In the genomic region with DNA sequence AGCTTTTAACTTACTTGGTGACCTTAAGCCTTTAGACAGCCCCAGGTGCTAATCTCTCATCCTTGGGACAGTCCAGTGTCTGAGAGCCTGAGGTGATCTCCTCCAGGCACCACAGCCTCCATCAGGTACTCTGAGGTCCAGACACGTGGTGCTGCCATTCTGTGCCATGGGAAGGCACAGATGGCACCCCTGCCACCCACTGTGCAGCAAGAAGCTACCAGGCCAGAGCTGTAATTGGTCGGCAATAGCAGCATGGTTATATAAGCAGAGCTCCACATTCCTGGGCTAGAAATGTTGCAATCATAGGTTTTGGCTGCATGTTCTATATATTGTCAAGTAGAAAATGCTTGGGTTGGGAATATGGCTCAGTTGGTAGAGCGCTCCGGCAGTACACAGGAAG, we compare ENCODE assay signal across 14 mouse cellular contexts. TPM values are rescaled to one million over a fixed set of nuclear protein-coding genes. Genes with fewer than 3 reads are reported as not detected.
DNase-seq lines count a peak whose midpoint lies in the region; ATAC-seq and TF ChIP-seq lines count a peak whose summit lies in the region.
"Had no signal": no experiment of that assay in that cellular context is flagged by ENCODE, and none has a peak within 500 bp of the region (broad histone marks: within the 10 kb centered on the region; RNA-seq: fewer than 3 reads in every experiment).

No protein-coding gene starts in this region.

- no peak for TF ChIP-seq CTCF in layer of hippocampus, adult 2 months (conservative IDR thresholded peaks at IDR 0.05)
- TF ChIP-seq CTCF in left cerebral cortex, adult 2 months (IDR thresholded peaks at IDR 0.05), result no peak
- TF ChIP-seq CTCF in heart, adult 2 months (IDR thresholded peaks at IDR 0.05), result no peak

- 91% methylated on average over 4 of the region's 4 CpGs for WGBS in heart, adult 2 months

- intact Hi-C loops in left cerebral cortex, adult 2 months (cut with DNase I), result no loop called here
- intact Hi-C loops in heart, adult 2 months (cut with DNase I), result no loop called here

- peak; percentile 63 to 69 for DNase-seq in layer of hippocampus, adult 2 months (ENCODE audit: low spot score in 2 of 2)
- DNase-seq in layer of hippocampus, postnatal 10 days (ENCODE audit: low spot score in 2 of 2), result no peak
- peak; percentile 93 for DNase-seq in cerebellum, adult 8-10 months
- DNase-seq in left cerebral cortex, adult 2 months (ENCODE audit: extremely low spot score in 1 of 2, low spot score in 2 of 2), result peak in 1 of 2 experiments; percentile 50
- DNase-seq in spleen, postnatal 14 days (ENCODE audit: low spot score in 2 of 2), result no peak
- DNase-seq in heart, adult 2 months, result no peak
- DNase-seq: adrenal gland, postnatal 14 days; kidney, postnatal 10 days; thymus, adult 18-20 months had no signal

- no peaks in the 10 kb centered on the region for H3K36me3 ChIP-seq in heart, adult 2 months (ENCODE audit: control insufficient read depth, insufficient read depth, low read length)

- H3K79me2 ChIP-seq in heart, adult 2 months (replicated peaks; ENCODE audit: control insufficient read depth, insufficient read depth, low read length), result no peaks in the 10 kb centered on the region

- no peak overlapping the region for H3K4me3 ChIP-seq in layer of hippocampus, adult 2 months
- H3K4me3 ChIP-seq in left cerebral cortex, adult 2 months, result no peak overlapping the region
- no peak overlapping the region for H3K4me3 ChIP-seq in heart, adult 2 months
- H3K4me3 ChIP-seq: limb, embryonic 13.5 days; lung, embryonic 15.5 days; midbrain, embryonic 12.5 days; neural tube, embryonic 12.5 days had no signal

- TF ChIP-seq POLR2A in heart, adult 2 months (IDR thresholded peaks at IDR 0.05; ENCODE audit: insufficient read depth, low read depth, low read length), result no peak

- ATAC-seq in cerebellum, adult (ENCODE audit: insufficient number of reproducible peaks, low FRiP score, low TSS enrichment), result peak; percentile 83

- H3K4me1 ChIP-seq in heart, adult 2 months (ENCODE audit: control insufficient read depth, insufficient read depth, low read length), result no peaks in the 10 kb centered on the region
- H3K4me1 ChIP-seq: limb, embryonic 13.5 days; lung, embryonic 15.5 days; midbrain, embryonic 12.5 days; neural tube, embryonic 12.5 days had no signal

- no peak overlapping the region for H3K9ac ChIP-seq in heart, adult 2 months (ENCODE audit: low read depth, low read length)
- H3K9ac ChIP-seq: lung, embryonic 15.5 days; midbrain, embryonic 12.5 days; neural tube, embryonic 12.5 days had no signal

- H3K27ac ChIP-seq in layer of hippocampus, adult 2 months, result peak overlapping the region; percentile 94
- H3K27ac ChIP-seq in left cerebral cortex, adult 2 months, result peak overlapping the region; percentile 89
- H3K27ac ChIP-seq in heart, adult 2 months, result no peak overlapping the region
- H3K27ac ChIP-seq: limb, embryonic 13.5 days; lung, embryonic 15.5 days; midbrain, embryonic 12.5 days; neural tube, embryonic 12.5 days had no signal

- H3K27me3 ChIP-seq in heart, adult 2 months (ENCODE audit: control insufficient read depth, insufficient read depth, low read length), result no peaks in the 10 kb centered on the region
- H3K27me3 ChIP-seq: limb, embryonic 13.5 days; lung, embryonic 15.5 days; midbrain, embryonic 12.5 days; neural tube, embryonic 12.5 days had no signal

- no peak for TF ChIP-seq EP300 in heart, adult 2 months (IDR thresholded peaks at IDR 0.05; ENCODE audit: insufficient read depth, low read depth, low read length)

RNA-seq across cellular contexts. Expression of a gene that starts 8.1 kb away (rescaled TPM):
- 10 to 100 TPM; 79.9 to 87.5 TPM for total RNA-seq in layer of hippocampus, adult 2 months (2021)
- 10 to 100 TPM; 47.8 to 51.1 TPM for total RNA-seq in layer of hippocampus, postnatal 10 days (2021)
- total RNA-seq in left cerebral cortex, adult 2 months (2021), result 10 to 100 TPM; 76.2 to 79.7 TPM
- total RNA-seq in heart, adult 2 months (2021), result 10 to 100 TPM; 42.3 to 46.1 TPM
- polyA plus RNA-seq in heart, adult 2 months (2012; rRNA removed), result 13.9 and 20.8 TPM in 2 replicates

RNA-seq across cellular contexts. Expression of a gene that starts 10.9 kb away (rescaled TPM):
- 10 to 100 TPM; 55.1 to 62.6 TPM for total RNA-seq in layer of hippocampus, adult 2 months (2021)
- total RNA-seq in layer of hippocampus, postnatal 10 days (2021), result 10 to 100 TPM; 27.7 to 29.8 TPM
- 10 to 100 TPM; 50.6 to 54.6 TPM for total RNA-seq in left cerebral cortex, adult 2 months (2021)
- 10 to 100 TPM; 40.3 to 44.1 TPM for total RNA-seq in heart, adult 2 months (2021)
- polyA plus RNA-seq in heart, adult 2 months (2012; rRNA removed), result 37.5 and 37.6 TPM in 2 replicates

RNA-seq across cellular contexts. Expression of a gene that starts 29.5 kb away (rescaled TPM):
- total RNA-seq in layer of hippocampus, adult 2 months (2021), result 10 to 100 TPM; 29.8 to 32.0 TPM
- 10 to 100 TPM; 23.0 to 23.7 TPM for total RNA-seq in layer of hippocampus, postnatal 10 days (2021)
- total RNA-seq in left cerebral cortex, adult 2 months (2021), result 10 to 100 TPM; 26.1 to 27.0 TPM
- 10 to 100 TPM in 1 of 2 experiments, 1 to 10 TPM in 1; 9.9 to 10.6 TPM for total RNA-seq in heart, adult 2 months (2021)
- polyA plus RNA-seq in heart, adult 2 months (2012; rRNA removed), result 5.8 and 8.8 TPM in 2 replicates

Comparison
In these comparisons a context has a peak if more than half of its experiments do, and no peak if none do; other contexts are left out.
1. DNase-seq: peak in layer of hippocampus, adult 2 months (2 of 2) and cerebellum, adult 8-10 months (single experiment); none in layer of hippocampus, postnatal 10 days (0 of 2), spleen, postnatal 14 days (0 of 2) and heart, adult 2 months (0 of 2).